Mouse (Mus musculus) liver, embryonic 16.5 days (tissue): ENCODE measurements around the gene Cort. TPM values are rescaled to one million over a fixed set of nuclear protein-coding genes. Genes with fewer than 3 reads are reported as not detected.

Experiments used
- ATAC-seq: fragments of 200-750 bp; cut with Nextera tagmentation; 2 replicates; pipeline ENCODE4 v1.8.0; 2017; ENCODE audit warnings: low read depth, mild to moderate bottlenecking, moderate number of reproducible peaks, moderate library complexity
- H3K27ac ChIP-seq: fragments of 300-500 bp; sonication (generic); 2 replicates; pipeline ENCODE4 v1.5.1; 2014; ENCODE audit warnings: mild to moderate bottlenecking, low read length
- H3K27me3 ChIP-seq: fragments of 300-500 bp; sonication (generic); 2 replicates; pipeline ENCODE4 v1.6.1; 2014; ENCODE audit warnings: low read depth, low read length, mixed read lengths; ENCODE audit not compliant: control insufficient read depth, insufficient read depth
- H3K36me3 ChIP-seq: fragments of 300-500 bp; sonication (generic); 2 replicates; pipeline ENCODE4 v1.6.1; 2014; ENCODE audit warnings: mild to moderate bottlenecking; ENCODE audit not compliant: control insufficient read depth, insufficient read depth
- H3K4me1 ChIP-seq: fragments of 300-500 bp; sonication (generic); 2 replicates; pipeline ENCODE4 v1.6.1; 2014; ENCODE audit warnings: low read depth, low read length, mixed read lengths; ENCODE audit not compliant: control insufficient read depth
- H3K4me2 ChIP-seq: fragments of 300-500 bp; sonication (generic); 2 replicates; pipeline ENCODE4 v1.6.1; 2014; ENCODE audit warnings: low read depth, low read length, mixed read lengths
- H3K4me3 ChIP-seq: fragments of 300-500 bp; sonication (generic); 2 replicates; pipeline ENCODE4 v1.5.1; 2014; ENCODE audit warnings: low read depth, mild to moderate bottlenecking, low read length
- H3K9ac ChIP-seq: fragments of 300-500 bp; sonication (generic); 2 replicates; pipeline ENCODE4 v1.6.1; 2014; ENCODE audit warnings: low read depth, low read length
- H3K9me3 ChIP-seq: fragments of 300-500 bp; sonication (generic); replicated peaks from 2 replicates; pipeline ENCODE4 v1.6.1; 2016; ENCODE audit warnings: low read length; ENCODE audit not compliant: control insufficient read depth
- WGBS: fragments of 180-500 bp; shearing (Covaris S2); extraction: QIAGEN DNeasy Blood & Tissue Kit; methylation state at CpG from one replicate; pipeline ENCODE4 v1.1.7; 2014; ENCODE audit not compliant: insufficient replicate concordance; 5-methylcytosine and 5-hydroxymethylcytosine counted together
- polyA plus RNA-seq: library from polyadenylated mRNA; unstranded; fragments of >200 nt; fragmentation: Nextera tagmentation; extraction: Ambion mirVana; gene quantifications from 2 replicates; pipeline ENCODE4 v1.2.1, GENCODE M21; 2015

Cort gene
- polyA plus RNA-seq, 1 experiment from 2014 or later: not detected

DNA sequence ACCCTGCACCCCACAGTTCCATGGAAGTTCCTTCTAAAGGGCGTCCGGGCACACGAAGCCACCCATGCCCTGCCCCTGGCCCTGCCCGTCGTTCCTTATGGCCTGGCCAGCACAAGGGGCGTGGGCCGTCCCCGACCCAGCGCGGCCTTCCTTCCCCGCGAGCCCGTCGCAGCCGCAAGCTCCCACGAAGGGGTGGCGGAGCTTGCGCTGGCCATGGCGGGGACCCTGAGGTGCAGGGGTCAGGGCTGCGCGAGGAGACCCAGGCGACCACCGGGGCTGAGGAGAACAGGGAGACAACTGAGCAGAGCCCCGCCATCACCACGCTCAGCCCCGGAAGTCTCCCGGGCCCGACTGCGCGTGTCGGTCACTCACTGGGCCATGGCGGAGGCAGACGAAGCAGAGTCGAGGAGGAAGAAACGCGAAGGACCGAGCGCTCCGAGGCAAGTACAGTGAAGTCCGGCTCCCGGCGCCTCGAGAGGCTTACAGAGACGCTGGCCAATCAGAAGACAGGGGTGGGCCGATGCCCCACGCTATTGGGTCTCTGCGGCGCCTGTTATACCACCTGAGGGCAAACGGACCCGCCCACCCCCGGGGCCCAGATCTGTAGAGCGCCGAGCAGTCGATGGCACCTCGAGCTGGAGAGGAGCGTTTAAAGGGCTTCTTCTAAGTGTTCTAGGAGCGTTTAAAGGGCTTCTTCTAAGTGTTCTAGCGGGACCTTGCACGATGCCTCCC lies 39.8 kb upstream of the Cort start, which contains the start of gene Pgd:
Gene Pgd (minus strand): TSS at position 557 of the 732 bp plus-strand sequence.
- H3K4me1 ChIP-seq: peaks cover 16% of the 10 kb centered on the region
- under 1% methylated on average over 59 of the region's 59 CpGs for WGBS

DNA sequence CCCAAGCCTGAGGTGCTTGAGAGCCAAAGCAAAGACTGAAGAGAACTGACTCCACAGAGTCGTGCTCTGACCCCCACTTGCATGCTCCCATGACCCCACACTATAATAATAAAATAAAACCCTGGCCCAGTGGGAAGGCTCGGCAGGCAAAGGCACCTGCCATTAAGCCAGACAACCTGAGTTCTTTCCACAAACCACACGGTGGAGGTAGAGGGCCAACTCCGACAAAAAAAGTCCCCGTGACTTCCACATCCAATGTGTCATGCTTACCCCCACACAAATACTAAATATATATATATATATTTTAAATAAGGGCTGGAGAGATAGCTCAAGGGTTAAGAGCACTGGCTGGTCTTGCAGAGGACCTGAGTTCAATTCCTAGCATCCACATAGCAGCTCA lies 37.6 kb upstream of the Cort start:
- 54% methylated on average over 5 of the region's 5 CpGs for WGBS
- H3K4me1 ChIP-seq: peaks cover 11% of the 10 kb centered on the region
- H3K27me3 ChIP-seq: no peaks in the 10 kb centered on the region
- H3K9me3 ChIP-seq: no peaks in the 10 kb centered on the region
- H3K27ac ChIP-seq: no peak overlapping the region
- ATAC-seq: no peak
- no peak overlapping the region for H3K9ac ChIP-seq
- H3K4me2 ChIP-seq: no peak overlapping the region; the same call in 1 of the 2 replicates
- peaks cover 6% of the 10 kb centered on the region; the same call in 1 of the 2 replicates for H3K36me3 ChIP-seq
- H3K4me3 ChIP-seq: no peak overlapping the region

More for the DNA sequence above, 39.8 kb upstream of the Cort start, which contains the start of gene Pgd:
- H3K4me3 ChIP-seq: peak within 1 kb of the TSS; percentile 73
- no peaks in the 10 kb centered on the region for H3K27me3 ChIP-seq
- peak within 1 kb of the TSS; percentile 72 for H3K27ac ChIP-seq
- peak; percentile 99 for ATAC-seq
- H3K36me3 ChIP-seq: no peaks in the 10 kb centered on the region
- peak within 1 kb of the TSS; percentile 83 for H3K9ac ChIP-seq
- H3K9me3 ChIP-seq: no peaks in the 10 kb centered on the region
- peak within 1 kb of the TSS; percentile 97 for H3K4me2 ChIP-seq

DNA sequence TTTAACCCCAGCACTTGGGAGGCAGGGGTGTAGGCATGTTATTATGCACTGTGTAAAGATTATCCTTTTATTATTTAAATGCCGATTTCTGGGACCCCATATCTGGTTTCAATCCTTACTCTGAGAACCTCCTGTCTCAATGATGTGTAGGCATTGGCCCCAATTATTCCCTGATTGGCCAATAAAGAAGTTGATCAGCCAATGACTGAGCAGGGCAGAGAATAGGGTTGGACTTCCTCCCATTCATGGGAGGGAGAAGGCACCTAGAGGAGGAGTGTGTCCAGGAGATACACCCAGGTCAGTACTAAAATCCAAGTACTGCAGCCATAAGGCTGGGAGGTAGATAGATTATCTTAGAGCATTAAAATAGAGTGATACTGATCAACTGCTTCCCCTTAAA lies 36.6 kb upstream of the Cort start:
- Histone ChIP-seq H3K9me3 (no peaks in the 10 kb centered on the region), H3K4me3 (no peak overlapping the region), H3K36me3 (peaks cover 10% of the 10 kb centered on the region), H3K9ac (no peak overlapping the region), H3K4me2 (no peak overlapping the region), H3K27me3 (no peaks in the 10 kb centered on the region), H3K27ac (no peak overlapping the region), H3K4me1 (peaks cover 11% of the 10 kb centered on the region)
- no peak for ATAC-seq
- 56% methylated on average over 1 of the region's 1 CpGs for WGBS

DNA sequence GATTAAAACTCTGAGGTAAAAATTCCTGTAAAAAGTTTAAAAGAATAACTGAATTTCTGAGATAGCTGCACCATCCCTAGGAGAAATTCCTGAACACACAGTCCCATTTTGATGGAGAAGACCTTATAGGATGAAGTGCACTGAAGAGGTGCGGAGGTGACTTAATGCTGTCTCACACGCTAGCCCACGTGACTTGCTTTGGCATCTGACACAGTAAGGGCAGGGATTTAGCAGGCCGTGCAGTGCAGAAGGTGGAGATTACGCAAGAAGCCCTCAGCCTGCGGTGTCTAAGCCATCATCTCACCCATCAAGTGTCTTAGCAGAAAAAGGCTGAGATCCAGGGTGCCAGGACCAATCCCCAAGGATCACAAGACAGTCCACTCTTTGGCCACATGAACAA lies 34.6 kb upstream of the Cort start:
- H3K27ac ChIP-seq: no peak overlapping the region
- H3K9me3 ChIP-seq: no peaks in the 10 kb centered on the region
- no peak overlapping the region for H3K9ac ChIP-seq
- 68% methylated on average over 6 of the region's 6 CpGs for WGBS
- H3K4me3 ChIP-seq: no peak overlapping the region
- peaks cover 27% of the 10 kb centered on the region for H3K36me3 ChIP-seq
- H3K4me2 ChIP-seq: no peak overlapping the region
- H3K4me1 ChIP-seq: peaks cover 8% of the 10 kb centered on the region
- H3K27me3 ChIP-seq: no peaks in the 10 kb centered on the region
- no peak for ATAC-seq

DNA sequence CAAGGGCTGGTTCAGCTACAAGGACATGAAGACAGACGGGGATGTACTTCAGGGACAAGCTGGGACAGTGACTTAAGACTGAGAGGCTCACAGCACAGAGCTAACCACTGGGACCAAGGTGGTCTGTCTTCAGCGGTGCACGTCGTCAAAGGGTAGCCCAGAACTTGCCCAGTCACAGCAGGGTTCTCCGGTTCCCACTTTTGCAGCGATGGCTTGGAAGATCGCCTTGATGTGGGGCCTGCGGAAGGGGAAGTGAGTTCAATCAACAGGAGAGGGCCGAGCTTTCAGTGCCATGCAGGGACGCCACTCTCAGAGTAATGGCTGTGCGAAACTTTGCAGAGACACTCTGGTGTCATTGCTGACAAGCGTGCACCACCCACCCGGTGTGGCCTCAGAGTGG lies 33.3 kb upstream of the Cort start:
- no peak overlapping the region for H3K27ac ChIP-seq
- H3K4me2 ChIP-seq: no peak overlapping the region
- no peaks in the 10 kb centered on the region for H3K27me3 ChIP-seq
- WGBS: 79% methylated on average over 13 of the region's 13 CpGs
- H3K9ac ChIP-seq: no peak overlapping the region
- H3K9me3 ChIP-seq: no peaks in the 10 kb centered on the region
- peaks cover 37% of the 10 kb centered on the region for H3K36me3 ChIP-seq
- H3K4me3 ChIP-seq: no peak overlapping the region
- no peak for ATAC-seq
- peaks cover 4% of the 10 kb centered on the region for H3K4me1 ChIP-seq

DNA sequence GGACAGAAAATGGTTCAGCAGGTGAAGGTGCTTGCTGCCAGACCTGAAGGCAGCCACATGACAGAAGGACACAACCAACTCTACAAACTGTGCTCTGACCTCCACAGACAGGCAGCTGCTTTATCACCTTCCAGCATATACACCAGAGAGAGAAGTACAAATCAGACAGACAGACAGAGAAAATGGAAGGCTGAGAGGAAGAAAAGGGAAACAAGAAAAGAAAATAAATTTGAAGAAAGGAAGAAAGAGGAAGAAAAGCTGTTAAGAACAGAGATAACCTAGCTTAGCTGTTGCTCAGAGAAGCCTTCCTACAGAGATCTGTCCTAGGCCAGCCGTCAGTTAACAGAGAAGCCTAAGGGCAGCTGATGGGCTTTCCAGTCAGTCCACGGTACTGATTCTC lies 32.6 kb upstream of the Cort start:
- H3K27me3 ChIP-seq: no peaks in the 10 kb centered on the region
- peaks cover 39% of the 10 kb centered on the region for H3K36me3 ChIP-seq
- H3K4me3 ChIP-seq: no peak overlapping the region
- ATAC-seq: no peak
- no peak overlapping the region for H3K27ac ChIP-seq
- H3K4me1 ChIP-seq: peaks cover 4% of the 10 kb centered on the region
- no peak overlapping the region for H3K4me2 ChIP-seq
- no peak overlapping the region for H3K9ac ChIP-seq
- H3K9me3 ChIP-seq: no peaks in the 10 kb centered on the region
- 73% methylated on average over 2 of the region's 2 CpGs for WGBS

DNA sequence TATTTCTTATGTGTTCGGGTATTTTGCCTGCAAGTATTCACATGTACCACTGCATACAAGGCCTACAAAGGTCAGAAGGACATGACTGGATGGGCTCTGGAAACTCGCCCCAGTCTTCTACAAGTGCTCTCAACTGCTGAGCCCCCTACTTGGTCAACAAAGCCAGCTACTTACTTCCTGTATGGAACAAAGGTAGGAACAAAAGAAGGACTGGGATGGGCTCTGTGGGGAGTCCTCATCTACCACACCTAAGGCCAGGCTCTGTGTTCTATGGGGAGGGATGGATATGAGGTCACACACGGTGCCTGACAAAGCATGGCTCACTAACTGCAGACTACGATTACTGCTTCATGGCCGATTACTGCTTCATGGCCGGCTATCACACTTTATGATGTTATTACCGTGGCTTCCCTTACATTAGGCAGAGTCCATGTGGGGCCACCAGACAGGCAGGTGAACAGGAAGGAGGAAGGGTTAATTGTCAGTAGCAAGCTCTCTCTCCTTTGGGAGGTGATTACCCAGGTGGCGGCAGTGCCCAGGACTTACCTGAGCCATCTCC lies 30.9 kb upstream of the Cort start:
- 78% methylated on average over 8 of the region's 8 CpGs for WGBS
- H3K4me2 ChIP-seq: no peak overlapping the region
- no peak overlapping the region for H3K4me3 ChIP-seq
- H3K27ac ChIP-seq: no peak overlapping the region
- no peak overlapping the region for H3K9ac ChIP-seq
- ATAC-seq: no peak
- H3K4me1 ChIP-seq: peaks cover 4% of the 10 kb centered on the region; the same call in 1 of the 2 replicates
- H3K27me3 ChIP-seq: no peaks in the 10 kb centered on the region
- H3K9me3 ChIP-seq: no peaks in the 10 kb centered on the region
- peaks cover 49% of the 10 kb centered on the region for H3K36me3 ChIP-seq

DNA sequence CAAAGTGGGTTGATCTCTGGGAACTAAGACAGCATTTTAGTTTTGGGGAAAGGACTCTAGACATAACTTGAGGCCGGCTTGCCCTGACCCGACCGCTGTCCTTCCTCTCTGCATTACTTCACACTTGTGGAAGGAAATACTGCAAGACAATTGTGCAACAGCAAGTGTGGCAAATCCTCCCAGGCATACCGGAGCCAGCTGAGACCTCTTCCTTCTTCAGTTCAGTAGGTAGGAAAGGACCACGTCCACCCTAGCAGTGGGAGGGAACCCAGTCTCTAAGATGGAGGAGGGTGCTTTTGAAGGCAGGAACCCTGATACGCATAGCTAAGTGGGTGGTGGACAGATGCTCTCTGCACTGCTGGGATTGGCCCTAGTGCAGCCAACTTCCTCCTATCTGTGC lies 29.1 kb upstream of the Cort start:
- no peak overlapping the region for H3K9ac ChIP-seq
- no peak overlapping the region for H3K4me2 ChIP-seq
- H3K4me1 ChIP-seq: peaks cover under 1% of the 10 kb centered on the region; the same call in 1 of the 2 replicates
- H3K9me3 ChIP-seq: no peaks in the 10 kb centered on the region
- H3K4me3 ChIP-seq: no peak overlapping the region
- 74% methylated on average over 6 of the region's 6 CpGs for WGBS
- ATAC-seq: peak; percentile 45
- peaks cover 56% of the 10 kb centered on the region for H3K36me3 ChIP-seq
- H3K27ac ChIP-seq: no peak overlapping the region
- no peaks in the 10 kb centered on the region for H3K27me3 ChIP-seq

DNA sequence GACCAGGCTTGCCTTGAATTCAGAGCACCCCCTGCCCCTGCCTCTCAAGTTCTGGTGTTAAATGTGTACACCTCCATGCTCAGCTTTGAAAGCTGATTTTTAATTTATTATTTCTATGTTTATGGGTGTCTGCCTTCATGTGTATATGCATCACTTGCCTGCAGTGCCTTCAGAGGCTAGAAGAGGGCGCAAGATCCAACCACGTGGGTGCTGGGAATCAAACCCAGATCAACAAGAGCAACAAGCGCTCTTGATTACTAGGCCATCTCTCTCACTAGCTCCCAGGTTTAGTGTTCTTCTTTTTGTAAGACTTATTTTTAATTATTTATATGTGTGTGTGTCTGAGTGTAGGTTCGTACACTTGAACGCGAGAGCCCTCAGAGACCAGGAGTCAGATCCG lies 28.3 kb upstream of the Cort start:
- WGBS: 85% methylated on average over 7 of the region's 7 CpGs
- H3K36me3 ChIP-seq: peaks cover 57% of the 10 kb centered on the region

More for the DNA sequence above, 28.3 kb upstream of the Cort start:
- Histone ChIP-seq H3K9ac (no peak overlapping the region), H3K27ac (no peak overlapping the region), H3K9me3 (no peaks in the 10 kb centered on the region), H3K27me3 (no peaks in the 10 kb centered on the region), H3K4me3 (no peak overlapping the region), H3K4me2 (no peak overlapping the region), H3K4me1 (peaks cover 7% of the 10 kb centered on the region)
- no peak for ATAC-seq
